Mouse (Mus musculus) cerebellum, postnatal 10 days (tissue): ENCODE results near the gene Syt9.
A peak's percentile ranks its signal among the peaks of the same experiment; 100 is the strongest.

ENCODE experiments used
- DNase-seq, 2 experiments: peaks; one replicate each; pipeline ENCODE4 v3.0.0; 2021; ENCODE audit warnings: mixed read lengths in 2 of 2

The Syt9 gene

DNA sequence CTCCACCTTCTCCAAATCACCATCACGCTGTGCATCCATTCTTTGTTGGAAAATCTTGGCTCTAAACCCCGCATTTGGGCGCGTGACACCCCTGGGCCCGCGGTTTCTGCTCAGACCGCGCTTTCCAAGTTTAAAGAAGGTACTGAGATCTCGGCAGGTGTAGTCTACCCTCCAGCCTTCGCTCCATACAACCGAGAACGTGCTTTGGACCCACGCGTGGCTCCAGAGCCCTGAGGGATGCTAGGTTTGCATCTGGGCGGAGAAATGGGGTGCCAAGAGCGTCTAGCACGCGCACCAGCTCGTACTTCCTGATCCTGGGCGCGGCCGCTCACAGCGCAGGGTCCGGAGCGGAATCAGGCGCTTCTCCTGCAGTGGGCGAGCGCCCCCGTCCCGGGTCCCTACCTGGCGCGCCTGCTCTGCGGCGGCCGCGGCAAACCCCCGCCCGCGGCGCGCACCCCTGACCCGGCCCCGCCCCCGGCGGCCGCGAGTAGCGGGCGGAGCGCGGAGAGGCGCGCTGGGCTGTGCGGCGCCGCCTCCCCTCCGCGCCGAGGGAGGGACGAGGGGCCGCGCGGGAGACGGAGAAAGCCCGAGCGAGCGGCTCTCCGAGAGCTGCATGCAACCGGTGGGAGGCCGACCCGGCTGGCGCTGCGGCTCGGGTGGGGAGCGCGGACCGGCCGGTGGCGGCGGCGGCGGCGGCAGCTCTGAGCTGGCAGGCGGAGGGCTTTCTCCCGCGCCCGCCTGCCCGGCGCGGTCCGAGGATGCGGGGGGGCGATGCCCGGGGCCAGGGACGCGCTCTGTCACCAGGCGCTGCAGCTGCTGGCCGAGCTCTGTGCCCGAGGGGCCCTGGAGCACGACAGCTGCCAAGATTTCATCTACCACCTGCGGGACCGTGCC is at the start of gene Syt9:
TSS of gene Syt9 (plus strand) at position 497 of the 894 bp plus-strand sequence.
- DNase-seq: peak; percentile 76 to 79

DNA sequence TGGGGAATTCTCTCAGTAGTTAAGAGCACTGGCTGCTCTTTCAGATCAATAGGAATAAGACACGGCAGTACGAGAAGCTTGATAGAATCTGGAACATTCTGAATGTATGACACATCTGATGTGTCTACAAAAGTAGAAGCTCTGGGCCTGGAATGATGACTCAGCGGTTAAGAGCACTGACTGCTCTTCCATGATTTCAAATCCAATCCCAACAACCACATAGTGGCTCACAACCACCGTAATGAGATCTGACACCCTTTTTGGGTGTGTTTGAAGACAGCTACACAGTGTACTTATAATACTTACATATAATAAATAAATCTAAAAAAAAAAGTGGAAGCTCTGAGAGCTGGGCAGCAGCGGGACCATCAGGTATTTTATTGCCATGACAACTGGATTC is 31.5 kb upstream of the Syt9 start:
- DNase-seq: no peak

DNA sequence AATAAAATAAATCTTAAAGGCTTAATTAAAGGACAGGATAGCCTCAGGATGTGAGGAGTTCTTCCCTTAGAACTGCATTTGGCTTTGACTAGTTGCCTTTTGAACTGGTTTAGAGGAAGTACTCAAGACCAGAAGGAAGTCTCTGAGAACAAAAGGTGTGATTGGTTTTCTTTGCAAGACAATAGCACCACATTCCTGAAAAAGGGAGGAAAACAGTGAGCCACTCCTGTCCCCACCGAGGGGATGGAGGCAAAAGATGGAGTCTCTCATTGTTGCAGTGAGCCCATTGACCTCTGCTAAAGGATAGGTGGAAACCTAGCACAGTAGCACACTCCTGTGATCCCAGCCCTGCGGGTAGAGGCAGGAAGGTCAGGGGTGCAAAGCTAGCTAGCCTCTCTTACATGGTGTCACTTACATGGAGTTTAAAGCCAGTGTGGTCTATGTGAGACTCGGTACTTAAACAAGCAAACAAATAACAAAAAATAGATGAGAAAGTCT is 30.9 kb upstream of the Syt9 start:
- no peak for DNase-seq

DNA sequence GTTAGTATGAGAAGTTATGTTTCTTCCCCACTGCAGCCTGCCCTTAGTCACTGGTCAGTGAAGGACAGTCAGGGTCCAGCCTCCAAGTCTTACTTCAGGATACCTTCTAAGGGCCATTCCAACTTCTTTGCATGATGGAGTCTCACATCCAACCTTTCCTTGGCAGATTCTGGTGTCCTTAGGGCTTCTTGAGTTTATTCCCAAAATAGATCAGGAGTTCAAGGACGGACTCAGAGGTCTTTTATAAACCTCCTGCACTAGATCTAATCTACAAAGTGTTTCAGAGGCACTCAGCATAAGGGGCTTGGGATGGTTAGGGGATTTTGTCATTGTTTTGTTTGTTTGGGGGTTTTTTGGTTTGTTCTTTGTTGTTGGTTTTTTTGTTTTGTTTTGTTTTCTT is 30.3 kb upstream of the Syt9 start:
- no peak for DNase-seq

DNA sequence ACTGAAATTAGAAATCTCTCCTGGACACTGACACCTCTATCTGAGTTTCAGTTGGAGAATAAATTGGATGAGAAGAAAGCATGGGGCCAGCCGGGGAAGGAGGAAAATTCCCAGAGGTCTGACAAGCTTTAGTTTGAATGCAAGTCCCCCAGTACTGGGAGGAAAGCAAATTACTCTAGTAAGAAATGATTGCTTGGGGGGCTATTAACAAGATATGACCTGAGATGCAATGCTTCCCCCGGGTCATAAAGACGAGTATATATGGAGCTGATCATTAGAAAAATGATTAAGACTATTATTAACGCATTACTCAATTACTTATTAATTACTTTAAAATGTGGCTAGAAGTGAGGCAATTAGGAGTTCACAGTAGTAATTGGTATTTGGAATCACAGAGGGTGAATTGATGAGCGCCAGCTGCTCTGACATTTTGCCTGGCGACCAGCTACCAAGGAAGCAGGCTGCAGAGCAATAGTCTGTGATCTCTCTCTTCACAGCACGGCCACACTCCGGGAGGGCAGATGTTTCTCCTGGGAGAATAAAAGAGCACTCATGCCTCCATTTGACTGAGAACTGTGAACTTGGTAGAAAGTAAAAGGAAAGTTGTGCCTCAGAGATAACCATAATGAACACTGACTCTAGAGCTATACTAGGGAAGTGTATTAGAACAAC is 28.9 kb upstream of the Syt9 start:
- DNase-seq: peak; percentile 8 to 13

DNA sequence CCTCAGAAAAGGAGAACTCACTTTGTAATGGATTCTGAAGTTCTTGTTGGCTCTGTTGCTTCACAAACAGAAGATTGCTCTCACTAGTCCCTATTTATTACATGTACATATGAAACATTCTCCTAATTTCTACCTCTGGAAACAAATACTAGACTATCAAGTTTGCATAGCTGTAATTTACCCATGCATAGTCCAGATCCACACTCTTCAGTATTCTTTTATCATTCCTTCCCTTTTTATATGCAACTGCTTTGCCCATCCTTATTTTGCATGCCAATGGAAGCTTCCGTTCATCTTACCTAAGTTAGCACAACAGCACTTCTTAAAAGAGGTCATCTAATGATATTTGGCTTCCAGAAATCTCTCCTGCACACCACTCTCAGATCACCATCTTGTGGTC is 21.3 kb upstream of the Syt9 start:
- DNase-seq: no peak

DNA sequence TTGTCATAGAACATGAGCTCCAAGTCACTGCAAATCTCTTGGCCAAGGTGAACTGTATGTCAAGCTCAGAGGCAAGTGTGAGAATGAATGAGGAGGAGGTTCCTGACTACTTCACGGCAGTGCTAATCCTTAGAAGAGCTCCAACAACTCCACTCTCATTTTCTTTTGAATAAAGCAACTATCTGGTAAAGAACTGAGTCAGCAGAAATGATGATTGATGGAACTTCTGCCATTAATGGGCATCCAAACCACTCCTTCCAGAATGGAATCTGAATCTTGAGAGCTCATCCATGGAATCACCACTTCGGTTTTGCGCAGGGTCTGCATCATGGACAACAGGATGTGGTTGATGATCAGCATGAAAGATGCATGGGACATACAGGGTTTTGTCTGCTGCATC is 8.4 kb upstream of the Syt9 start:
- no peak for DNase-seq

DNA sequence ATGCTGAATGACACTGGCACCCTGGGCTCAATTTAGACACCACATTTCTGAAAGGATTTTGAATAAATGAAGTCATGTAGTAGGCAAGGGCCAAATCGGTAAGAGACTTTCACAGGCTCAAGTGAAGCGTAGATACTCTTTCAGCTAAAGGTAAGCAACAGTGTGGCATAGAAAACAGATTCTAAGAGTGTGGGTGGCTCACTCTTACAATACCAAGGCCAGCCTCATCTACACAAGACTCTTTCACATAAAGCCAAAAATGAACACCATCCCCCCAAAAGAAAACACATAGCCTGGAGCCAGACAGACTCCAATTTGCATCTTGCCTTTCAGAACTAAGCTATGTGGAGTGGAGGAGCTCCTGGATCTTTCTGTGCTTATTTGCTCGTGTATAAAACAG is 7.9 kb upstream of the Syt9 start:
- DNase-seq: no peak

DNA sequence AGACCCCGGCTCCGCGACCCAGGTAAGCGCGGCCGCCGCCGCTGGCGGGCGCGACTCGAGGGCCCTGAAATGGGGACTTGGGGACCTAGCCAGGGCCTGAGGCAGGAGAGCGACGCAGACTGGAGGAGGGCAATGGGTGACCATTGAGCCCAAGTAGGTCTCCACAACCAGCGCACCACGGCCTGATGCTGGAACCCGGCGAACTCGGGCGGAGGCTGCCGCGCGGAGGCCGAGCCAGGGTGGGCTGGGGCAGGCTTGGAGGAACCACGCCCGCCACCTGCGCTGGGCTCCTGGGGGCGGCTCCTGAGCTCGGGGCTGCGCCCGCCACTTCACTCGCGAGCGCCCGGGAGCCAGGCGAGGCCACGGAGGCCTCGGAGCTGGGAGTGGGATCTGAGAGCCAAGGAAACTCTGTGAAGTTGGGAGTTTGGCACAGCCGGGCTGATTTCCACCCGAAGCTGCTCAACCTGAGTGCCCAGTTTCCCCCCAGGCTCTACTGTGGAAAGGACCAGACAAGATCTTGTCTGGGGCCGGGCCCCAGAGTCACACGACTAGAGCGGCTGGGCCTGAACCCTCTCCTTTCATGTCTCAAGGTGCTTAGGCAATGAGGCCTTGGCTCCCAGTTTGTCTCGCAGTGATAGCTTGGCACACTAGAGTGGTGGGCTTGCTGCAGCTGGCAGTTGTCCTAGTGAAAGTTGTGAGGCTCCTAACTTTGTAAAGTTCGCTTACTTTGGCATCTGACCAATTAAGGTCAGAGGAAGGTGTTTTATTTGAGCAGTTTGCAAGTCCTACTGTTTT is 795 bp downstream of the Syt9 start:
- DNase-seq: peak; percentile 54 to 68

DNA sequence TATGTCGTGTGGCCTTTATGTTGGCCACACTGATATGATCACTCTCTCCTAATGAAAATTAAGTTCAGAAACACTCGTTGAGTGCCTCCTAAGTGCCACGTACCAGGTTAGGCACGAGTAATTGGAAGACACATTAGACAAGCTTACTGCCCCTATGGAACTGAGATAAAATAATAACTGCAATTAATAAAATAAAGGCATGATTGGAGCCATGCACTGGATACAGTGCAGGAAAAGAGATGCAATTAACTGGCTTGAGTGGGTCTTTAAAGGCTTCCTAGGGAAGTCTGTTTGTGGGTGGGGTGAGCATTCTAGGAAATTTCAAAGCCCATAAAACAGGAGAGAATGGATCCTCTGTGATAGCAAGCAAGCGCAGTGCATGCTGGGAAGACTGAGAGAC is 10.0 kb downstream of the Syt9 start:
- no peak for DNase-seq

DNA sequence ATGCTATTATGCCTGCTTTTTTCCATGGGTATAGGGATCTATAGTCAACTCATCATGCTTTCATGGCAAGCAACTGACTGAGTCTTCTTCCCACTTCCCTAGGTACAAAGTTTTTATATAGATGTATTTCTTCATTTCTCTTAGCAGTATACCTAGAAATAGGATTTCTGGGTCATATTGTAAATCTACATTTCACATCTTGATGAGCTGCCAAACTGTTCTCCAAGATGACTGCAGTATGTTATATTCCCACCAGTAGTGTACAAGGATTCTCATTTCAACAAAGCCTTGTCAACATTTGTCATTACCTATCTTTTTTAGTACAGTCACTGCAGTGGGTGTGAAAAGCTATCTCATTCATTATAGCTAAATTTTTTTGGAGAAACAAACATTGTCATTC is 19.1 kb downstream of the Syt9 start:
- no peak for DNase-seq

DNA sequence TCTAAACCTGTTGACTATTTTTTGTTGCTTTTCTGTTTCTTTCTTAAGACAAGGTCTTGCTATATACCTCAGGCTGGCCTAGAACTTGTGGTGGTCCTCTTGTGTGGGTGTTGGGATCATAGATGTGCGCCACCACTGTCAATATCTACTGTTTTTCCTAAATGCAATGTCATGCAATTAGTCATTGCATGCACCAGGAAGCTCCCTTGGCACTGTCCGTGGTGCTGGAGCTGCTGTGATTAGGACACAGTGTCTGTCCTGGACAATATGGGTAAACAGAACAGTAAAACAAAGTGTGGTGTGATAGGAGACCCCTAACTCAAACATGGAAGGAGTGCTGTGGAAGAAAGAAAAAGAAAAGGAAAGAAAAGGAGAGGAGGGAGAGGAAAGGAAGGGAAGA is 22.2 kb downstream of the Syt9 start:
- no peak for DNase-seq

DNA sequence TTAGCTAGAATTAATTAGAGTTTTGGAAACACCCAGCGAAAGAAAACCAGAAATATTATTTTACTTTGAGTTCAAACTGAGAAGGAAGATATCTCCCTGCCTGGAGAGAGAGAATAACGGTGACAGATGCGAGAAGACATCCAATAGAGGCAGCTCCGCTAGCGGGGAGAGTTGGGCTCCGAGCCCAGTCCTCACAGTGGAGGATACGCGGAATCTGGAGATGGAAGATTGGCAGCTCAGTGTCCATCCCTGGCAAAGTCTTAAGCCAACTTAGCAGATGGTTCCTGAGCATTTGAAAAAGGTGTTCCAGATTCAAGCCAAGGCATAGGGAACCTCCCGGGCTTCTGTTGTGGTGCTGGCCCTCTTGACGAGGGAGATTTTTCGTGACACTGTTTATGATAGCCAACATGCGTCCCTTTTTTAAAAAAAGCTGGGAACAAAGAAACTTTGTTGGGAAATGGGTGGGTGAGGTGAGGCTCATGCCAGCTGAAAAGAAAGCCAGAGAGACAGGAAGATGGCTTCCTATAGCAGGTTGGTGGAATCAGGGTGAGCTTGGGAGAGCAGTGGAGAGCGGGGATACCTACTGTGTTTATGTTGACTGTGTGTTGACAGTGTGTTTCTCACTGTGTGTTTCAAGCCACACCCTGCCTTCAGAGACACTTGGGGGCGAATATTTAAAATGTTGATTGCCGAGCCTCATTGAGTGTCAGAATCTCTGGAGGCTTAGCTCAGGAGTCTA is 29.7 kb downstream of the Syt9 start:
- peak; percentile 98 to 99 for DNase-seq

DNA sequence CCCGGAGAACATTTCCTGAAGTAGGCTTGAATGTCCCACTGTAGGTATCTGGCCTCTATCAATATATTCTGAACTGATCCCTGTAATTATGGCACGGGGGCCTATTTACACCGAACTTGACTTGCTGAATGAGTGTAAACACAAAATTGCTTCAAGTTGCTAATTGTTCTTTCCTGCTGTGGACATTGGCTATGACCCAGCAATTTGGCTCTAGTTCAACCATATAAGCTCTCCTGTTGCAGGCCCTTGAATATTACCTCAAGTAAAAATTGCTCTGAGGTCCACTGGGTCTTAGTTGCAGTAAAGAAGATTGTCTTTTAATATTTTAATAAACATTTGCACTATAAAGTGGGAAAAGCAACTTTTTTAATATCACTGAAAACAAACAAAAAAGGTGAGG is 32.7 kb downstream of the Syt9 start:
- DNase-seq: peak; percentile 48 to 59

DNA sequence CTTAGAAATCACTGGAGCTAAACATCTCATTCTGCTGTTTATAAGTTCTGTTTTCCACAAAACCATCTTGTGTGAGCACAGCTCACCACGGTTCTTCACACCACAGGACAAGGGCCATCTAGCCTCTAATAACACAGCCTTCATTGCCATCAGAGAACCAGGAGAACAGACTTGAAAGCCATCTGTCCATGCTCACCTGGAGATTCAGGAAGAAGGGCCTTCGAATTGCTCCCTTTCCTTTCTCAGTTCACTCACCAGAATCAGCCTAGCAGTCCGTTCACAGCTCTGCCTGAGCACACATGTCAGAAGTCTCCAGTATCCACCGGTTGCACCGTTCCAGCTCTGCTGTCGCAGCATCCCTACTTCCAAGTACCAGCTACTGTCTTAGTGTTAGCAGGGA is 44.4 kb downstream of the Syt9 start:
- DNase-seq: no peak

DNA sequence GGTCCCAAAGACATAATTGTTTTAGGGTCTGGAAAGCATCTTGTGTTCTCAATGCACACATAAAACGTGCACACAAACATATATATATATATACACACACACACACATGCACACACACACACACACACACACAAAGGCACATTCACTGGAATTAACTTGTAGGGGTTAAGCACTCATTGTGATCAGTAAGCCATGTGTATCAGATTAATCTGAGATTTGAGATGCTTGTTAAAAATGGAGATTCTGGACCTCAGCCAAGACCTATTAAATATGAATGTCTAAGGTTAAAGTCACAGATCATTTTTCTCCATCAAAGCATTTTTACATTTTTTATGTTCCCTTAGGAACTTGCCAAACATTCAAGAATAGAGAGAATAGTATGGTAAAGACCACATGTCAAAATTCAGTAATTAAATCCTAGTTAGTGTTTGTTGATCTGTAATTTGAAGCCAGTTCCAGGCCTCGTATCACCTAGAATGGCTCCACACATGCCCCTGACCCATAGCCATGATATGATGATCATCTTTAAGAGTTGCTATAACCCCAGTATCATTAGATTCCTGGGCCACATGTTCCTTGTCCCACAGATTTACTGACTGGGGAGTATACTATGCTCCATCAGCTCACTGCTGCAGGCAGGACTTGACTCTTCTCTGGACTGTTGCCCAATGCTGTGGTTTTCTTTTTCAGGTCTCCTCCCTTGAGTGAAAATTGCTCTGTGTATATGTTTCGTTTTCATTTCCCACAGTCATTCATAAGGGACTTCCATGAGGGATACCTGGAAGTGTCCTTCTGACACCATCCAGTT is 46.7 kb downstream of the Syt9 start:
- DNase-seq: no peak

DNA sequence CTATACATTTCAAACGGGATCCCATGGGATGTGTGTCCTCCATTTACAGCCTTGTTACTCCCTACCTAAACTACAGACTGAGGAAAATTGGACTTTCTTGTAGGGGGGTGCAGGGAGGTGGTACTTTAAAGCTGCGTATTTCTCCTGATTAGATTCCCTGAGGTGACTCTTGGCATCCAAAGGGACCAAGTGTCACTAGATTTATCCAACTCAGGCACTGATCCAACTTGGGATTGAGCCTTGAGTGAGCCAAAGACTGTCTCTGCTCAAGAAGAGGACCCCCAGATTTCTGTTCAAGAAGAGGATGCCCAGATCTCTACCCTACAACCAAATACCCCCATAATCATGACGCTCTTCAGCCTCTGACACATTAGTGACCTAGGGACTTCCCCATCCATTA is 66.9 kb downstream of the Syt9 start:
- peak; percentile 49 to 53 for DNase-seq

DNA sequence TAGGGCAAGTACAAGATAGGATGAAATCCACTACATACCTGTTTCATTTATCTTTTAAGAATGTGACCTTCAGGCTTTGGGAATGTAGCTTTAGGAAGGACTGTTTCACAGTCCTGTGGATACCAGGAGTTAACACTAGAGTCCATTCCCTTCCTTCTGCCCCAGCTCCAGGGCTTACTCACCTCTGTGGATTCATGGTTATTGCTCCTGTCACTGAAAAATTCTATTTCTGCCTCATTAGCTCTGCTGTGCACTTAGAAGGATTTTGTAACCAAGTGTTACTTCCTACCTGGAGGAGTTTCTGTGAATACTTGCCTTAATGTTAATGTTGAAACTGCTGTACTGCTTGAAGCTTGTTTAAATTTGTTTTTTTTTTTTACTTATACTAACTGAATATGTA is 74.1 kb downstream of the Syt9 start:
- DNase-seq: no peak

DNA sequence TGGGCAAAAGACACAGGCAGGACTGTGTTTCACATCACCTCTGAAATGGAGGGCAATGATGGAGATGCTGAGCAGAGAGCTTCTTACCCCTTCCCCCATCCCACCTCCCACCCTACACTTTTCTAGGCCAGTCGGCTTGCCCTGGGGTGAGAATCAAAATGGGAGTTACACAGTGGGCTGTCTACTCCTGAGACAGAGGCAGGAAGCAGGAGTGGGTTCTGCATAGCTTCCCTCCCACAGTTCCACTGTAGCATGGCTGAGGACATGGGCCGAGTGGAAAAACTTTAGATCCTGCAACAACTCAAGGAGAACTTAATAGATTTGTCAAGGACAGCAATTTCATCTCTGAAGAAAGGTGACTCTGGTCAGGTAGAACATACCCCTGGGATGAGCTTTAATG is 84.1 kb downstream of the Syt9 start:
- DNase-seq: no peak

DNA sequence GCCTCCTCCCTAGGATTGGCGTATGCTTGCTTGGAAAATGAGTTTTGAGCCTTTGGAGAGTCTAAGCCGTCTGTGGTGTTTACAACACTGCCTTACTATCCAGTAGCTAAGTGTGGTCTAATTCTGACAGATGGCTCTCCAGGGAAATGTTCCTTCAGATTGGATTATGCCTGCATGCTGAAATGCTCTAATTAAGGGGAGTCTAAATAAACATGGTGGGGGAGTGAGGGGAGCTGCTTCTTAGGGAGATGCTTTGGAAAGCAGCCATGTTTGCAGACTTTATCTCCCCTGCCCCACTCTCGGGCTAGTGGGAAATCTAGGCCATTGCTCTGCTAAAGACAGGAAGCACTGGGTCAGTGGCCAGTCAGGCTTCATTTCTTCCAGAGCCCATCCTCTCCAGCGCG is 84.6 kb downstream of the Syt9 start:
- peak; percentile 56 to 59 for DNase-seq

DNA sequence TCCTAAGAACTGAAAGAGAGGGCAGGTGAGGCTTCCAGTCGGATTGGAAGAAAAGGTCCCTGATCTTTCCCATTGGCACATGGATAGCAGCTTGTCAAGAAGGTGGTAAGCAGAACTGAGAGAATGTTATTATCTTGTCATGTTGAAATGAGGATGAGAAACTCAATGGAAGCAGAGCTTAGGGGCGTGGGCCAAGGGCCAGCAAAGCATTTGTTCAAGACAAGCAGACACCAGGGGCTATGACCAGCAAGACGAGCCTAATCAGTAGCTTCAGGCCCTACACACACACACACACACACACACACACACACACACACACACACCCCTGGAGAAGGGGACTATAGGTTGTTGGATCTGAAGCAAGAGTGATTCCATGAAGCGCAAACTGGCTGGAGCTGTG is 90.6 kb downstream of the Syt9 start:
- peak; percentile 44 to 50 for DNase-seq
